Mouse (Mus musculus): ENCODE measurements around the gene Robo2. TPM values are rescaled to one million over a fixed set of nuclear protein-coding genes. Genes with fewer than 3 reads are reported as not detected.

Gene Robo2
- polyA plus RNA-seq, 1 experiment, result 6.6 TPM

DNA sequence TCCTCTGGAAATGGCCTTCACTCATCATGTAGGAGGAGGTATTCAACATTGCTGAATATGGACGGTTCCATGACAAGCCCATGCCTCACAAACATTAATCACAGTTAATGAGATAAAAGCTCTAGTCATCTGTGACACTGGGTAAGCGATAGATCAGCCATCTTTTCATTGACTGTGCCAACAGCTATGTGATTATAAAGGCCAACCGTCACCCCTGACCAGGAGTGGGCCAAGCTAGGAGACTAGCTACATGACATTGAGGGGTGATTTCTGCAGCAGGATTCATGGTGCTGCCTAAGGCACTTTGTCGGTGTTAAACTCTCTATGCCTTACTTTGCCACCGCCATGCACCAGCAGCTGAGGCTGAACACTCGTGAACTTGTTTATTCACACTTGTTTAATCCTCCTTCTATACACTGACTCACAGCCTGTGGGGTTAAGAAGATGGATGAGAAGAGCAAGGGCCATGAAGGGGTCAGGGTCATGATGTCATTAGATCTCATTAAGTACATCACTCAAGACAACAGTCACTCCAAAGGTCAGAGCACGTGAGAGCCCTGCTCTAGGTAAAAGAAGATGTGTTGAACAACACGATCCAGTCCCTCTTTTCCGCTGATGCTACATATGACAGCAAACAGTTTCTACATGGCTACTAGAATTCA, 72.5 kb downstream of the Robo2 start:
- no peak for DNase-seq (ENCODE audit: low spot score)

DNA sequence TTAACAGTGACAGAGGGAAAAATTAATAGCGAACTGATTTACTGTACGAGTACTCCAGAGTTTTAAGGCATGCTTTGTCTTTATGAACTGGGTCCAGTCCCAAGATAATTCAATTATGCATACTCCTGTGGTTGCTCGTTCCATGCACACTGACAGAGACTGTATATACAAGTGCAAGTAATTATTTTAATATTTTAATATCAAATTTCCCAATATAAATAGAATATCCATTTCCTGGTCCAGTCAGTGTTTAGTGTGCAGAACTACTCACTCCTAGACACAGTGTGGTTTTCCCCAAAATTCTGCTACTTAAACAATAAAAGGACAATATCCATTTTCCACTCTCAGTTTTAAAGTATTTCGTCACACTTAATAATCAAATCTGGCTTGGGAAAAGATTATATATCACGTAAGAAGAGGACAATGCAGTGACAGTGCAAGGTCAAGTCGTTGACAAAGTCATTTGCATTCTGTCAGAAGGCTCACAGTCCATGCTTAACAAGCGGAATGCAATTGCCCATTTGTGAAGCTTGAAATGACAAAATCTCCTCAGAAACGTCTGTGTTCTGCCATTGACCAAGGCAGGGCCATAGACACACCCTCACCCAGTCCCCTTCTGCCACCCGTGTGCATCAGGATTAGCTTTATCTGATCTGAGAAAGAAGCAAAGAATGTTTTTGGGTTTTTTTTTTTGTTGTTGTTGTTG, 89.8 kb downstream of the Robo2 start:
- no peak for DNase-seq (ENCODE audit: low spot score)

DNA sequence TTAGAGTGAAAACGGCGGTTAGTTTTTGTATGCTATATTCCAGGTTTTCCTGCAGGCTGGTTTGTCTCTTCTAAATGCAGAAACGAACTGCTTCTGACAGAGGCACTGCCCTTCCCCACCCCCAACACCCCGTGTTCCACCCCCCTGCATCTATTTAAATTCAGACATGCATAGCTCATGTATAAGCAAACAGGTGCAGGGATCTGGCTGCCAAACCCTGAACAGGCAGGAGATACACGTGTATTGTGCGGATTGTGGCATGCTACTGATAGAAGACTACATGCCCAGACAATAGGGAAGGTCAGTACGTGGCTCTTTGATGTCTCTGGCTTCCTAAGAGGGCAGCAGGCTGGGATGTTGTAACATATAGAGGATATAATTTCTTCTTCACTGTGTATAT, 95.5 kb downstream of the Robo2 start:
- no peak for DNase-seq (ENCODE audit: low spot score)

DNA sequence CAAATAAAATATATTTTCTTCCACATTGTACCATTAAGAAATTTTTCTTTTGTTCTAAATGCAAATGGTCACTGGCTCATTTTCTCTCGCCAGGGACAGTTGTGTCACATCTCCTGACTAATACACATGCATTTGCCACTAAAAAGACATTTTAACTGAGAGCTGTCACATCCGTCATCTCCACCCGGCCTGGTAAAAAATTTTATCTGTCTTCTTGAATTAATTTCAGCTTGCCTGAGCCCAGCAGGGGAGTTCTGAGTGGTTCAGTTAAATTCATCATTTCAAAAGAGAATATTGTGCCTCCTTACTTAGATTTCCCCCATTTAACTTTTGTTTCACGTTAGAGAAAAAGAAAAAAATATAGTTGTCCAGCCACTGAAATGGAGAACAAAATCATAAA, 98.4 kb downstream of the Robo2 start:
- DNase-seq (ENCODE audit: low spot score), result no peak

DNA sequence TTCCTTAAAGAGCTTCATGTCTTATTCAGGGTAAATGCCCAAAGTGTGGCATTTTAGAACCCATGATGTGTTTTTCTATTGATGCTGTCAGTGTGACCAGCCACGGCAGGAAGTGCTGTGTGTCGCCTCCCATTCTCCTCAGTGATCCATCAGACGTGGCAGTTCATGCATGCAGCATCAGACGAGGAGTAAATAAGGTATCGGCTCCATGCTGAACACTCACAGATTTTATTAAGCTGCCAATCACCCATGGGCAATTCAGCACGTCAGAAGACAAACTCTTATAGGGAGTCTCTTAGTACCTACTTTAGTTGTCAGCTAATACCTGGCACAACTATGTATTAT, 104.1 kb downstream of the Robo2 start:
- DNase-seq (ENCODE audit: low spot score), result no peak

DNA sequence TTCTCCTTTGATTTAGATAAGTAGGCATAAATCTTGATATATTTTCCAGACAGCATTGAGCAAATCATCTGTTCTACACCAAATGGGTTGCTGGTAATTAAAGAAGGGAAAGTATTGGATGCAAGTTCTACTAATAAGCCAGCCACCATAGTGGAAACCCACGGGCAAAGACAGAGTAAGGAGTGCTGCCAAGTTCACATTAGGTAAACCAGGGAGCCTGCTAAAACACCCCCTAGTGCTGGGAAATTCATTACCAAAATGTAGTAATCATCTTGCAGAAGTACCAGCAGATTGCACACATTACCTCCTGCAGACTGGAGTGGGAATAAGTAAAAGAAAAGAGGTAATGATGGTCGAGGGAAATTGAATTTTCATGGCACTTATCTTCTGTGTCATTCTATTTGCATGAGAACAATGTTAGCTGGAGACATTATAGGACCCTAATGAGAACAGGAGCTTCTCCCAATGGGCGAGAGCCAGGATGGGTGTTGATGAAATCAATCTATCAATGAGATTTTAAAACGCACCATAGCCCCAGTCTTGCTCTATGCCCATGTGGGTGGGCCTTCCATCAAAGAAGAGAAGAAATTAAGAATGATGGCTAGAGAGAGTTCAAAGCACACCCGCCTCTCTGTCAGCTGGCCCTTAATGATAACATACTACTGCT, 104.6 kb downstream of the Robo2 start:
- no peak for DNase-seq (ENCODE audit: low spot score)

DNA sequence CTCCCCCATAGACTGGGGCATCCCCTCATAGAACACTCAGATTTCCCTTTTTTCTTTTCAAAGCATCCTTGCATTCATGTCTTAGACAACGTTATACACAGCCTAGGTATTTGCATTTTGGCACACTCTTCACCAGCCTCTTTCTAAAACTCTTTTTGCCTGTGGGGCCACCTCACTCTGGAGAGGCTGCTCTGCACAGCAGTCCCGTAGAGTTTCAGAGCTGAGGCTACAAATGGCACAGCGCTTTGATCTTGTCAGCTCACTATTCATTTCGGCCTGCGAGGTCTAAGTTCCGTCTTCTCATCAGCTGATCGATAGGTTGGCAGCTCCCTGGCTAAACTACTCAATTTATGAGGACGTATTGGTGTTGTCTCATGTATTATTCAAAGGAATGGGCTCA, 123.7 kb downstream of the Robo2 start:
- no peak for DNase-seq (ENCODE audit: low spot score)

DNA sequence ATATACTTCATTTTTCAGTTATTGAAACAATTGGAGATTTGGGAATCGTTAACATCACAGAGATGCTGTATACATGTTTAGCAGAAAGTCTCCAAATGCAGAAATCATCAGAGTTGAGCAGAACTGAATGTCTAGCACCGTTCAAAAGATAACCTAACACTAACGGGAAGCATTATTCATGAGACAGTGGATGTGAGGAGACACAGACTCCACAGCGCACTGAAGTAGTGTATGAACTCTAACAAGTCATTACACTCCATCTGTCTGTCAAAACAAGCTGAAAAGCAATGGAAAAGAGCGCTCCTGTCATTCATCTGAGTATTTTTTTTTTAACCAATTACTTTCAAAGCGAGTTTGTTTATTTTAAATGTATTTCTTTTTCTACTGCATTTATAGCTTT, 129.1 kb downstream of the Robo2 start:
- no peak for DNase-seq (ENCODE audit: low spot score)

DNA sequence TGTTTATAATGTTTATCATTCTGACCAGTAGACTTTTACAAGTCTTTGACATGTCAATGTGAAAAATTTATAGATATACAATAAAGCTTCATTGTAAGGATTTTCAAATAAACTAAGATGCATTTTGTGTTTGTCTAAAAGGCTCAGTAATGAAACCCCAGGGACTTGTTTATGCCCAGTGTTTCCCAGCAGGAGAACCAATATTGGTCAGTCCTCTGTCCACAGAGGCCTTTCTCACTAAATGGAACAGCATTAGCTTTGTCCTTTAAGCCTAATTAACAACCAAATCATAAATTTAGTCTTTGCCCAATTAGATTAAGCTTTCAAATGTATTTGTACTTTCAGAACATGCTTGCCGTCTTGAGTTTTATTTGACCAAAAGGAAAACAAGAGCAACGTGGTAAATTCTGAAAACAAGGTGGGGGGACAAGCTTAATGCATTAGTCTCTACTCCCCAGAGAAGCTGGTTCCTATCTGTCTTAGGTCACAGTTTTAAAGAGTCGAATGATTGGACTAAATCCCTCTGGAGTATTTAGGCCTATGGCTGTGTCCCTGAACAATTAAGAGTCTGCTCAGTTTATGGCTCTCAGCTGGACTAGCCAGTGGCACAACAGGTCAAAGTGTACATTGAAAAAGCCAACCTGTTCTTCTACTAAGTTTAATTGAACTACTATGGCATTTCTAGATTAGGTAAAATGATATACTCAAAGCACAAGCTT, 134.6 kb downstream of the Robo2 start:
- no peak for DNase-seq (ENCODE audit: low spot score)

DNA sequence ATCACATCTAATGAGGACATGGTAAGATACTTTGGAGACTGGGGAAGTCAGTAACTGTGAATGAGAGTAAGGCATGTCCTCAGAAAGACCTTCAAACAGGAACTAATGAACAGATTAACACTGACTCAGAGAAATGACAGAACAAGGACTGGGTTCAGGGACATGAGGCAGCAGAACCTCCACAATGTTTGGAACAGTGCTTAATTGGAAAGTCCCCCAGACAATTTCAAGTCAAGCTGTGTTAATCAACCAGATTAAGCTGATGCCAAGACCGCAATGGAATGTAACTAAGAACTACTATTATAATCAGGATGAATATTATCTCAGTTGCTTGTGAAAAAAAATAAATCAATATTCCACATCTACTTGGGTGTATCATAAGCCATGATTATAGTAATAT, 137.0 kb downstream of the Robo2 start:
- no peak for DNase-seq (ENCODE audit: low spot score)

DNA sequence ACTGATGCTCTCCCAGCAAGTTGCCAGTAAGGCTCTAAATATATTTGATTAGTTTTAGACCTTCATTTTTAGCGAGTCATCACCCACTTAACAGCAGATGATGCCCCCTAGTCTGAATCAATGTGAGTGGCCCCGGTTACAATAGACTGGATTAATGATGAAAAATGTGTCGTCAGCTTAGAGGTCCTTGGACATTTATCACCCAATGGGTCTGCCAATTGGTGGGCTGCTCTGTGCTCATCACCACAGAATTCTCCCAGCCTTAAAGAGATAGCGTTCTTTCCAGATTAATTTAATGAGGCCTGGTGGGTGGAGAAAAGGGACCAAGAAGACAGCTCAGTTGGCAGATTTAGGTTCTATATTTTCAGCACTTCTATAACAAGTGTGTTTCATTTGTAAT, 138.6 kb downstream of the Robo2 start:
- no peak for DNase-seq (ENCODE audit: low spot score)

DNA sequence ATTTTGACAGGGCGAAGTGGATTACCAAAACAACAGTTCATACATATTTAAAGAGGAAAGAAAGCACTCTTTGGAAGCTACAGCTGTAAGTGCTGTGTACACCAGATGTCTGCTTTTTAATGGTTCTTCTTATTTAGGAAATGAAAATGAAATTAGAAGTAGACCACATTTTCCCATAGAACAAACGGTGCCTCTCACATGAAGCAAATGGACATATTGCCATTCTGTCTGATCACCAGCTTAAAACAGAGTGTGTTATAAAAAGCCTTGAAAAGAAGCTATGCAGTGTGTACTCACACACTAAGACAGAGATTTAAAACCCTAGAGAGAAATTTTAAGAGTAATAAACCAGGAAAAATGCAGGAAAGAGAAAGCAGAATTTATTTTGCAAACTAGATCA, 153.4 kb downstream of the Robo2 start:
- DNase-seq (ENCODE audit: low spot score), result no peak

DNA sequence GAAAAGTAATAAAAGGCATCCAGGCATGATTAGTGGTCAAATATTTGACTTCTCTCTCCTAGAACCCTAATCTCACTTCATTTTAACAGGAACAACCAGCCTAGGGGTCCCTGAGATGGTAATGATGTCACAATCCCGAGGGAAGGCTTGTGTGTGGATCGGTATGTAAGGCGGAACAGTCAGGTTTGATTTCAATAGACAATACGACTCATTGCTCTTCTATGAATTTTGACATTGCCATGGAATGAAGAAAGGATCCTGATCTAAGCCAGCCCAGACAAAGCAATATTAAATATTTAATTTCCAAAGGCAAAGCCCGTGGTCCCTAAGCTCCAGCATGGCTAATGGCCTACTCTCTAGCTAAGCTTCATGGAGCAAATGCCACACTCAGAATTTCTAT, 167.2 kb downstream of the Robo2 start:
- DNase-seq (ENCODE audit: low spot score), result no peak

DNA sequence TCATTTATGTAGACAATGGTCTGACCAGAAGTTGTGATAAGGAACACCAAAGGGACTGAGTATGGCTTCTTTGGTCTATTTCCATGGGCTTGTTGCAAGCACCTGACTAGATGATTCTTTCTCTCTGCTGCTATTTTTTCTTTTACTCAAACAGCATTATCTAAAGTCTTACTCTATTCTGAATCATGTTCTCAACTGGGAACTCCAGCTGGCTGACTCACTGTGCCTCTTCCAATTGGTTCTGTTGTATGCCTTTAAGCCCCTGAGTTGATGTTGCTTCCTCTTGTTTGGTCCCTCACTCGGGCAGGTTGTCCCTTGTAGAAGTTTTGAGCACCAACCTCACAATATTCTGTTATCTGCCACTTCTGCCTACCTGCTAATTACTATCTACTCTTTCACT, 170.1 kb downstream of the Robo2 start:
- no peak for DNase-seq (ENCODE audit: low spot score)

DNA sequence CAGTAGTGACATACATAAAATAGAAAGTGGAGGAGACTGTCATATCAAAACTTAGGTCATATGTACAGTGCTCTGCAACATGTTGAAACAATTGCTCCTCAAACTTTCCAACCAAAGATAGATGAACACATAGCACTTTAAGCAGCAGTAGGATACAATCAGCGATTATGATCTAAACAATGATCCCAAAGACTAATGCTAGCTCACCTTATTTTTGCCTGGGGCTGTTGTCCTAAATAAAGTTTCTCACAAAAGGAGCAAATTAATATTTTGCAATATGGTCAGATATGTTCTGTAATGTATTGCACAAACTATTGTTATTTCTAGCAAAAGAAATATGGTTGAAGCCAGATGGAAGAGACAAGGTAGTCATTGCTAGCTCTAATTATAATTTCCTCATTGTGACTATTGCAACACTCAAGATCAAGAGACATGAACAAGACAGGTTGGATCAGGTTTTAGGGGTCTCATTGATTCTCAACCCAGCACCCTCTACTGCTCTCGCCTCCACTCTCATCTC, 174.2 kb downstream of the Robo2 start:
- DNase-seq (ENCODE audit: low spot score), result no peak

DNA sequence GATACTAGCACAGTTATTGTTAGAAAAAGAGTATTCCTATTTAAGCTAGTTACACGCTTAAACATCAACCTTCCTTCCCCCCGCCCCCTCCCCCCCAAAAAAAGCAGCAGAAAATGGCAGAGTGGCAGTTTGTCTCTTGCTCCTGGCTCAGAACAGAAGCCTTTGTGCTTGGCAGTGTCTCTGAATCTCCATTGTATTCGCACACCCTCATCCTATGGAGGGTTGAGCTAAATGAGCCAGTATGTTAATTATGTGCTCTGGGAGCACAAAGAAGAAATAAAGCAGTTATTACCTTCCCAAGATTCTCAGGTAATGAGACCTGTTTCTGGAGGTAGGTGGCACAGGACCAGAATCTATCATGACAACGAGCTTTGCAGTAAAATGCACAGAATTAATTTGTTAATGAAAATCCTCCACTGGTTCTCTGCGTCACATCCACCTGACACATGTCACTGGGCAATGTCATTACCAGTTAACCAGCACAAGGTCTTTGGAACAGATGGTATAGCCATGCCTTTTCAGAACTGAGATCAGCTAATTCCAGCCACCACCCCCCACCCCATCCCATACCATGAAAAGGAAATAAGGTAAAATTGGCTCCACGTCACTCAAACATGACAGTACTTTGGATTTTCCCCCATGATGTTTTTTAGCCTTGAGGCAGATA, 177.1 kb downstream of the Robo2 start:
- DNase-seq (ENCODE audit: low spot score), result no peak

DNA sequence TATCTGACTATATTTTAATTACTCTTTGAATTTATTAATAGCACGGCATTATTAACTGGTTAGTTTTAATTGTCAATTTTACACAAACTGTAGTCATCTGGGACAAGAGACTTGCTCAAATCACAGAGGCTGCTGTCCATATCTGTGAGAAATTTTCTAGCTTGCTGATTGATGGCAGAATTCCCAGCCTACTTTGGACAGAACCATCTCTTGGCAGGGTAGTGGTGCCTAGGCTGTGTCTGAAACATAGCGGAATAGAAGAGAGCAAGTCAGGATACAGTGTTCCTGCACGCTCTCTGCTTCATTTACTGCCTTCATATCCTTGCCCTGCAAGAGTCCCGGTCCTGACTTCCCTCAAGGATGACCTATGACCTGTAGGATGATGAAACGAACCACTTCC, 178.0 kb downstream of the Robo2 start:
- no peak for DNase-seq (ENCODE audit: low spot score)

DNA sequence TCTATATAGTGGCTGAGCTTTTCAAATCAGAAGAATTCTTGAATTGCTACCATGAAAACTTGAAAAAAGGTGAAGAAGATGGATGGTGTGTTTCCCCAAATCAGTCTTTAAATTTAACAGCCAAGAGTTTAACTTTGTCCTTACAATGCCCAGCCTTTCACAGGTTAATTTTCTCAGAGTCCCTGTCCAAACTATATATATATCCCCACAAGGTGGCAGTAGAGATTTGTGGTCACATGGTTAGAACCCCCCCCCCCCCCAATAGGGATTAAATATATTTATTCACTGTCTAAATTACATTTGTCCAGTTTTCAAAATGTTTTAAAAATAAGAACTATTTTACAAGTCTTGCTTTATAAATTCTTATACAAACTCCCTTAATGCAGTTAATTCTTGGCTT, 184.3 kb downstream of the Robo2 start:
- no peak for DNase-seq (ENCODE audit: low spot score)

DNA sequence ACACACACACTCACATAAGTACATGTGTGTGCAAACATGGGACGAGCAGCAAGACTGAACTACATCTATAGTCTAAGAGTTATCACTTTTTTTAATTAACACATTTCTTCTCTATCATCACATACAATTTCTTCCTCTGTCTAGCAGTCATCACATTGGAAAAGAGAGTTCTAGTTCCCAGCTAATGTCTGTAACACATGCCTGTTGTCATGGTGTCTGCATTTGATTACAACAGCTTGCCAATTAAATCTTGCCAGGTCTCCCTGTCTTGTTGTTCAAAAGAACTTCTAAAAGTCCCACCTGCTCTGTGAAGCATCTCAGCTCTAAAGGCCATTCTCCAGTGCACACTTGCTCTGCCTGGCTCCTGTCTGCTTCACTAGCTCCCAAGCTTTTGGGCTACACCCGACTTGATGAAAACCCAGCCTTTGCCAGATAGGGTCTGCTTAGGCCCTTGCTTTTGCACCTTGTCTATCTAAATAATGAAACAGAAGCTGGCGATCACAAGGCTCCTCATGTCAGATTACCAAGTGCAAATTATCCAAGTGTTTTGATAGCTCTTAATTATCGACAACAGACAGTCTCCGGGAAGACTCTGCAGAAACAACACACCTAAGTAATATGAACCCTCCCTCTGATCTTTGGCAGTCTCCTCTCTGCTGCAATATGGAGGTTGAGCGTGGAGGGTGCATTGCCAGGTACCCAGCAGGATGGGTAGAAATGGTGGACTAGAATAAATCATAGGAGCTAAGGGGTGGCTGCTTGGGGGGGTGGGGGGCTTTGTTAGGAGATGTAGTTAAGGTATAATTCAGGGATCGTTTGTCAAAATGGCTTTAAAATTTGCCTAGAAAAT, 186.0 kb downstream of the Robo2 start:
- DNase-seq (ENCODE audit: low spot score), result no peak

DNA sequence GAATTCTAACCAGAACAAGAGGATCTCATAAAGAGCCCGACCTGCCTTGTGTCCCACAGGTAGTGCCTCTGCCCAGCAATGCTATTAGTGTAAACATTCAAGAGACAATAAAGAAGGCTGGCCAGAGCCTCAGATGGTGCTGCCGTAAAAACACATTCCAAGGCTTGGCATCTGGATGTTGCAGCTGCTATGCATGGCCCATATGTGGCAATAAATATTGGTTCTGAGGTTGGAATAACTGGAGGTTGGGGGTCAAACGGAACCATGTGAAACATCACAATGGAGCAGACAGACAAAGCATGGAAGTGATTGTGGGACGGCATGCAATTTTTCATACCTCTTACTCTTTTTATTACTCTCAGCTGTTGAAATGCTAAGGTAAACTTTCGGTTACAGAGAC, 189.1 kb downstream of the Robo2 start:
- DNase-seq (ENCODE audit: low spot score), result no peak

DNA sequence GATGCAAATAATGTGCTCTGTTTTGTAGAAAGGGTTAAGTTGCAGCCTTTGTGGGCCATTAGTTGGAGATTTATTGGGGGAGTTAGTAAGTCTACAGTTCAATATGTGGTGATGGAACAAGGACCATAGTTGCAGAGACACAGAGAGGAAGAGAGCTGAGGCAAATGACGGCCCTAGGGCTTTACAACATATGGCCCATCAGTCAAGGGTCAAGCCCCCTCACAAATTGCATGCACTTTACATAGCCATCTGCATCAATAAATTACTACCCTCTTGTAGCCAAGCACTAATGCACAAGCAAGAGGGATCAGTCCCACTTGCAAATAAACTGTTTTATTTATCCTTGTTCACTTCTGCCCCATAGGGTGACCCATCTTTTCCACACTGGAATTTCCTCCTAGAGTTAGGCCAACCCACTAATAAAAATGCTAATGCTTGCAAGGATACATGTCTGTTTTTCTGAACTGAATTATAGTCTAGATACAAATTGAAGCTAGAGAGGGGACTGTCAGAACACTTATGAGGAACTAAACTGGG, 194.7 kb downstream of the Robo2 start:
- no peak for DNase-seq (ENCODE audit: low spot score)

Measured in urinary bladder, adult 2 months (tissue).